Mouse (Mus musculus) gastrocnemius, adult 2 months (tissue): ENCODE data around the gene Tnfrsf14. TPM values are rescaled to one million over a fixed set of nuclear protein-coding genes. Genes with fewer than 3 reads are reported as not detected.

ENCODE experiments used
- DNase-seq: peaks from one replicate; pipeline ENCODE4 v3.0.0; 2022
- H3K27ac ChIP-seq: fragments of 200-600 bp; 2 replicates; pipeline ENCODE4 v1.8.1; 2022; ENCODE audit warnings: mild to moderate bottlenecking
- H3K4me3 ChIP-seq: fragments of 200-600 bp; 2 replicates; pipeline ENCODE4 v1.8.1; 2022; ENCODE audit warnings: mild to moderate bottlenecking, moderate library complexity
- CTCF ChIP-seq: fragments of 200-600 bp; IDR thresholded peaks from 2 replicates; pipeline ENCODE4 v1.8.1; 2022; ENCODE audit warnings: antibody characterized with exemption, mild to moderate bottlenecking, moderate library complexity
- intact Hi-C: fragments of 180-260 bp; cut with DNase I; formaldehyde crosslinking; loops from one replicate; pipeline ENCODE4 v1.15.1; 2025
- total RNA-seq, 2 experiments: library from RNA; stranded (reverse); gene quantifications; 2 replicates each; pipeline ENCODE4 v1.2.3; 2021

The Tnfrsf14 gene
- total RNA-seq, 2 experiments from 2014 or later: 1.1 to 2.5 TPM

DNA sequence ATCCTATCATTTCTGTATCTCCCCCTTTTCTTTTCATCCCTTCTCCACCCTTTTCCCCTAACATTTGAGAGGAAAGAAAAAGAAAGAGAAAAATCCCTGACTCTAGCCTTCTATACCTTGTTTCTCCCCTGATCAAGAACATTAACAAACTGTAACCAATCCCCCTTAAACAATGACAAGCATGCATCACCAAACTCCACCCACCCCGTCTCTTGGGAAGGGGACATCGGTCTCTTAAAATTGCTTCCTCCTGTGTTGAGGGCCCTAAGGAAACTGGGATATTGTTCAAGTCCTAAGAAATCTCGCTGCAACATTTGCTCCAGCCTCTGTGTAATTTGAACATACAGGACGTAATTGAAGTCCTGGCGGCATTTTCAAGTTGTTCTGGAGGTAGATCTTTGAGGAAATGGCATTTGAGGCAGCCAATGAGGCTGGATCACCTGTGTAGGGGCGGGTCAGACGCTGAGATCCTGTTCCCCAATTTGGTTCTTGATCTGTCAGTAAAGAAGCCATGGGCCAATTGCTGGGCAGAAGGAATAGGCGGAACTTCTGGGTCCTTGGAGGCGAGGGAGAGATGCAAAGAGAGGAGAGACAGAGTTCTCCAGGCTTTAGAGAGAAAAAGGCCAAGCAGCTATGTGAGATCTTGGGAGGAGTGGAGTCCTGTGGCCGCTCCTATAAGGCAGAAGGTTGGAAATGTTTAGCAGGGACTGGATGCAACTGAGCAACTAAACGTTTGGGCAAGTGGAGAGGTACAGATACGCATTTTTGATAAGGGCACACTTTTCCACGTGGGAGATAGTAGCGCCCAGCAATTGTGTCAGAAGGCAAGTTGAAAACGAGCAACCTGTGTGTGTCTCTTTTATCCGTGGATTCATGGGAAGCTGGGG is 23.9 kb downstream of the Tnfrsf14 start:
- intact Hi-C loops: no loop called here
- DNase-seq: peak; percentile 65
- H3K27ac ChIP-seq: no peak overlapping the region
- no peak for TF ChIP-seq CTCF
- H3K4me3 ChIP-seq: peak overlapping the region; percentile 46

DNA sequence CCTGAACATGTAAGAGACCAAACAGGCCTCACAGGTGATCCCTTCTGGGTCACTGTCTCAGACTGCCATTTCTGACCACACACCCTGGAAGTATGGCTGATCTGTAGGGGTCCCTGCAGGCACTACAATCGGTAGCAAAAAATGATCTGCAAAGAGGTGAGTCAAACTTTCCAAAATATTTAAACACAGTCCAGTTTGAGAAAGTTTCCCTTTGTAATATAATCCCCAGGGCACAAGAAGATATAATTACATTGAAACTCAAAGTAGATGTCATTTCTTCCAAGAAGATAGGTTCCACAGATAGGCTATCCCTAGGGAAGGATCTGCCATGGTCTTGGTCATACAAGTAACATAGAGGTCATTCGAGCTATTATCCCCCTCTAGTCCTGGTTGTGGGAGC is 26.0 kb downstream of the Tnfrsf14 start:
- DNase-seq: no peak
- no peak for TF ChIP-seq CTCF
- Histone ChIP-seq H3K4me3 (no peak overlapping the region), H3K27ac (no peak overlapping the region)
- intact Hi-C loops: no loop called here

DNA sequence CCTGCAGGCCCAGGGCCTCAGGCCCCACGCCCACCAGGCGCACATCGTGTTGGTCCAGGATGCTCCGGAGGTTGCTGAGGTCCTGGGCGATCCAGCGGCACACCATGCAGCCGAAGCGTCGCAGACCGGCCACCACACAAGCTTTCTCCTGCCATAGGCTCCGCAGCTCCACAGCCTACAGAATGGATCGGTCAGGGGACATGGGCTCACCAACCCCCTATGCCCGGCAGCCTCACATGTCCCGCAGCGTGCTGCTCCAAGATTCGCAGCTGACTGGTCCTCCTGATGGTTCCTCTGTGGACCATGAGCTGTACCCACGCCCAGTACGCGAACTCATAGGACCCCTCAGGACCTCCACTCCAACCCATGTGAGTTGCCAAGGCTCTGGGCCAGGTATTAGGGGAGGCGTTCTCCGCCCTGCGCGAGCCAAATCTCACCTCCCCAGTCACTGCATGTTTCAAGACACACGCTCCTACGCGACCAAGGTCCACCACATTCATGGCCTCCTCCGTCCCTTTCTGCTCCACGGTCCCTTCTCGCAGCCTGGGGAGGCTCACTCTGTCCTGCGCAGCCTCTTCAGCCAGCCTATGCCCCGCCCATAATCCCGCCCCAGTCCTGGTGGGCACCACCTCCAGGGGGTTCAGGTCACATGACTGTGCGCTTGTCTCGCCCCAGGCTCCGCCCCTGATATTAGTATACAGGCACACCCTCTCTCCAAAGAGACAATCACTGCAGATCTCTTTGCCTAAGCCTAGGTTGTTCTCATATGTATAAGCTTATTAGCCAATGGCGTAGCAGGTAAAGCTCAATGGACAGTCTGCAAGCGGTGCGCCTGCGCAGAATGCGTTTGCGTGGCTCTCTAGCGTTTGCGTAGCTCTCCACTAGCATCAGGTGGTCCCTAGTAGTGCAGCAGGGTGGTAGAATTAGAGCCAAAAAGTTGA is 29.6 kb downstream of the Tnfrsf14 start, which contains the start of gene Fam213b:
Gene Fam213b, minus strand, starts transcription at position 630 of the 941 bp plus-strand sequence.
- intact Hi-C loops: no loop called here
- peak within 1 kb of the TSS; percentile 90 for H3K27ac ChIP-seq
- peak within 1 kb of the TSS; percentile 83 for H3K4me3 ChIP-seq
- no peak for TF ChIP-seq CTCF
- peak; percentile 90 for DNase-seq

DNA sequence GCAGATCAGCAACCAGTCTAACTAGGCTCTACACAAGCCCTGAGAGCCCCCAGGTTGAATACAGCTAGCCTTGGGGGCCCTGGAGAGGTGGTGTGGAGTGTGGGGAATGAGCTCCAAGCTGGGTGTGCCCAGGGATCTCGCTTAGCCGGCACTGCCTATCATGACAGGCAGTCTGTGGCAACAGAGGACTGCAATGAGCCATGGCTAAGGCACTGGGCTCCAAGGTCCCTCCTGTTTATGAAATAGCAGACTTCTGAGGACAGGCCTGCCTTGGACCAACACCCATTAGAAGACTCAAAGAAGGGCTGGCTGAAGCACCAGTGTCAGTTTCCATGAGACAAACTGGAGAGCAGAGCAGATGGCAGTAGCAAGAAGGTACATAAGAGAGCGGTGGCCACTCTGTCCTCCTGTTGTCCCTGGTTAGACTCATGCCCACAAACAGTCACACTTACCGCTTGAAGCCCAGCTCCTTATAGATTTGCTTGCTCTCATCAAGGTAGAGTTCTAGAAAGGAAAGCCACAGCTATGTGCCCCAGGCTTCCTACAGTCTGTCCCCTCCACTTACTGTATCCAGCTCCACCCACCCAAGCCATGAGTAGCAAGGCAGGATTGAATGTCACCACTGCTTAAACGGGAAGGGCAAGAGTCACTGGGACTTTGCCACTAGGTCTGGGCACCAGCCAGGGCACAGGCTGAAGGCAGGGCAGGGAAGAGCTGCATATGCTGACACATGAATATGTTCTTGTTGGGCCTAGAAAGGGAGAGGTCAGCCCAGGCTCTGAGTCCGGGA is 30.5 kb downstream of the Tnfrsf14 start:
- DNase-seq: peak; percentile 90
- H3K4me3 ChIP-seq: peak overlapping the region; percentile 83
- peak overlapping the region; percentile 90 for H3K27ac ChIP-seq
- no peak for TF ChIP-seq CTCF
- intact Hi-C loops: no loop called here

DNA sequence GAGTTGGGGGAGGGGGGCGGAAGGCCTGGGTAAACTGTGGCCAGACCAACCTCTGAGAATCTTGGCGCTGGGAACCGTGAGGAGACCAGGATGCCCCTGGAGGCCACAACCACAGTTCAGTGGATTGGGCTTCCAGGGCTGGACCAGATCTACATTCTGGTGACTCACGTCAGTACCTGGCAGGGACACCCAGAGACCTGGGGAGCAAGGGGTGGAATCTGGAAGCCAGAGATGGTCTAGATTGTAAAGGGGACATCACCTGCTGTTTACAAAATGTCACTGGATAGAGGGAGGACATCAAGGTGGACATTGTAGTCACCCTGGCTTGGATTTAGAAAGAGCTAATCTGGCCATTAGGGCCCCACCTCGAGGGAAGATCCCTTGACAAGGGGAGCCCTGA is 32.8 kb downstream of the Tnfrsf14 start:
- no peak for TF ChIP-seq CTCF
- intact Hi-C loops: no loop called here
- no peak for DNase-seq
- no peak overlapping the region for H3K4me3 ChIP-seq
- no peak overlapping the region for H3K27ac ChIP-seq

DNA sequence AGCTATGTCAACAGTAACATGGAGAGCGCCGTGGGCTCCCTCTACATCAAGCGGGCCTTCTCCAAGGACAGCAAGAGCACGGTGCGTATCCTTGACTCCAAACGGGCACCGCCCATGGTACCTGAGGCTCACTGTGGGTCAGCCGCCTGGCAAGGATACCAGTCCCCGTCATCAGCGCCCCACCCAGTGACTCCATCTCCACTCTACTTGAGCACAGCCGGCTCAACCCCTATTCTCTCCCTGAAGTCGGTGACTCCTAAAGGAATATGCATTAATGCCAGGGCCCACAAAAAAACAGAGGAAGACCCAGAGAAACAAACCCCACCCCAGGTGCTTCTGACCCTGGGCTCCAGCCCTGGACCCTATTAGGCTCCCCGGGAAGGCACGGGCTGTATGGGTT is 37.5 kb downstream of the Tnfrsf14 start:
- TF ChIP-seq CTCF: no peak
- no peak for DNase-seq
- intact Hi-C loops: no loop called here
- no peak overlapping the region for H3K4me3 ChIP-seq
- no peak overlapping the region for H3K27ac ChIP-seq

DNA sequence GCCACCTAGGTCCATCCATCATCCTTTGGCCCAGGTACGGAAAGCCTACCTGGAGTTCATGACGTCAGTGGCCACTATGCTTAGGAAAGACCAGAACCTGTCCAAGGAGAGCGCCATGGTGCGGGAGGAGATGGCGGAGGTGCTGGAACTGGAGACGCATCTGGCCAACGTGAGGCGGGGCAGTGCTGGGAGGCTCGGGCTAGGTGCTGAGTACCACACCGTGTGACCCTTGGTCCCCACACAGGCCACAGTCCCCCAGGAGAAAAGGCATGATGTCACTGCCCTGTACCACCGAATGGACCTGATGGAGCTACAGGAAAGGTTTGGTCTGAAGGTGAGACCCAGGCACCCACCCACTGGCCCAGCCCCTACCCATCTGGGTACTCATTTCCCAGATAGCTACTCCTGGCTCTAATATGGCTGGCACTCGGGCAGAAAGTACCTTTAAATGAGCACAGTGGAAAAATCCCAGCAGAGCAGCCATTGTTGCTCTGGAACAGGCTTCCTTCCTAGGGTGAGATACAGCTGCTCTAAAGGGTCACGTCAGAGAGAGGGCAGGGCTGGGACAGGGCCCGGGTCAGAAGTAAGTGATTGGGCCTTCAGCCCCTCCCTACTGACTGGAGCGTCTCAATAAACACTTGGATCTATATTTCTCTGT is 40.6 kb downstream of the Tnfrsf14 start:
- H3K4me3 ChIP-seq: no peak overlapping the region
- TF ChIP-seq CTCF: no peak
- DNase-seq: no peak
- intact Hi-C loops: no loop called here
- no peak overlapping the region for H3K27ac ChIP-seq

DNA sequence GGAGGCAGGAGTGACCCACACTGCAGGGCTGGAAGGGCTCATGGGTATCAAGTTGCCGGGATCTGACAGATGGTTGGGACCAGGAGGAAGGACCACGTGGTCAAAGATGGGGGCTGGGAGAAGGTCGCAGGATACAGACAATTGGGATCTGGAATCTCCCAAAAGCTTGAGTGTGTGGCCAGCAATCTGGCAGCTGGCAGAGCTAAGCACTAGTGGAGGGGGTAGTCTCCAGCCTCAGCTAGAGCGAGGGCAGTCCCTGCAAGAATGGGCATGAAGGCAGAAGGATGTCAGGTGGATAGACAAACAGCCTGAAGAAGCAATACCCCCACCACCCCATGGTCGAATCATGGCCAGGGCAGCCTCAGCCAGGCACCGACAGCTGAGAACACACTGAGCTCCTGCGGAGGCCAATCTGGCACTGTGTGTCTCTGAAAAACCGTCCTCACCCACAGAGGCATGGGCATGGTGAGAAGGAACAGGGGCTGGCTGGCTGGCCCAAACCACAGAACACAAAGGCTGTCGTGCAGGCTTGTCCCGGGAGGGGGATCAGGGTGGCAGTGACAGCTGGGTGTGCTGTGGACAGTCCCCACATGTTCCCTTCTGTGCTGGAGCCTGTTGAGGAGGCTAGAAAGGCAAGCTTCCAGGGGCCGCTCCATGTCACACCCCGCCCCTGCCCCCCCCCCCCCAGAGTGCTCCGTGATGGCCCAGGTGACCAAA is 41.3 kb downstream of the Tnfrsf14 start:
- no peak overlapping the region for H3K4me3 ChIP-seq
- no peak for TF ChIP-seq CTCF
- no peak overlapping the region for H3K27ac ChIP-seq
- DNase-seq: no peak
- intact Hi-C loops: no loop called here

DNA sequence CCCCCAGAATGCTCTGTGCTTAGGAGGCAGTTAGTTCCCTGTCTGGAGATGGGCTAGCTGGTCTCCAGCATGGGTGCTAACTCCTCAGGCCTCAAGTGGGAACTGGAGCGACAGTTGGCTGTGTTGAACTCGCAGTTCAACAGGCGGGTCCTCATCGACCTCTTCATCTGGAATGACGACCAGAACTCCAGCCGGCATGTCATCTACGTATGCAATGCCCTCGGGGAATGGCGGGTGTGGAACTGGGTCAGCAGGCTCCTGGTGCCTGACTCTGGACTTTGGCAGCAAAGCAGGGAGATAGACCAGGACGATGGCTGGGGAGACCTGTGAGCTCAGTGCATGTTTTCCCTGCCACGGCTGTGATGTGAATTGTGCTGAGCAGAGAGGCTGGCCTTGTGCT is 42.9 kb downstream of the Tnfrsf14 start:
- no peak overlapping the region for H3K4me3 ChIP-seq
- no peak for DNase-seq
- H3K27ac ChIP-seq: no peak overlapping the region
- no peak for TF ChIP-seq CTCF
- intact Hi-C loops: no loop called here

DNA sequence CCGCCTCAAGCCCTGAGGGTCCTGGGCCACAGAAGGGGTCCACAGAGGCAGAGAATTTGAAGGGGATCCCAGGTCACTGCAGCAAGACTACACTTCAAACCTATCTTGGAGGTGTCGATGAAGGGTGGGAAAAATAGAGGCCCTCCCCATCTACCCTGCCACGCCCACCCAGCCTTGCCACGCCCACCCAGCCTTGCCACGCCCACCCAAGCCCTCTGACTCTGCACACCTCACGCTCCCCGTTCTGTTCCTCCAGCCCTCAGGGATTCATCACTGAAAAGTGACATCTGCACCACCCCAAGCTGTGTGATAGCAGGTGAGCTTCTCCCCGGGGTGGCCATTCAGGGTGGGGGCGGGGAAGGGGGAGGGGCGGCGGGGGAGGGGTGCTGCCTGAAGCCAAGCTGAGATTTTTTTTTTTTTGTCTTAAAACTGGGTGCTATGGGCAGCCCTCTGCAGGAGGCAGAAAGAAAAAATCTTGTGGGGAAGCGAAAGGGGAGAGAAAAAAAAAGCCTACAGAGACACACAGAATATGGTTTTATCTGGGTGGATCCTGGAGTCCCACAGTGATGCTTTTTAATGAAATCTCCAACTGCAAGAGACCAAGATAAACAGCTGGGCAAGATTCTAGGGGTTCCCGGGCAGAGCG is 46.2 kb downstream of the Tnfrsf14 start:
- intact Hi-C loops: no loop called here
- Histone ChIP-seq H3K4me3 (no peak overlapping the region), H3K27ac (no peak overlapping the region)
- TF ChIP-seq CTCF: no peak
- no peak for DNase-seq

DNA sequence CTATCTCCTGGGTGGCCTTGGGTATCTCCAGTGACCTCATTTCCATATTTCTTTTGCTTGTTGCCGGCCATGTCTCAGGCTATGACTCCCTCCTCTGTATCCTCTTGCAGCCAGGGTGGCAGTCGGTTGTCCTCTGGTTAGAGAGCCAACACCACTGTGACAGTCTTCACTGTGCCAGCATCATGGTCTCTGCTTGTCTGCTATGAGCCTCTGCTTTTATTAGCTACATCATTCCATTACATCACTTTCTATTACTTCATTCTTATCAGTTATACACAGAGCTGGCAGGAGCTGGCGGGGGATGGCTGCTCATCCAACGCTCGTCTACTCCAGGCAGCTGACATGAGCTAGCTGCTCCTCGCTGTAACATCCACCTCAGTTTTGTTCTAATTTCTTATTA is 47.6 kb downstream of the Tnfrsf14 start:
- intact Hi-C loops: no loop called here
- TF ChIP-seq CTCF: no peak
- H3K27ac ChIP-seq: no peak overlapping the region
- DNase-seq: no peak
- H3K4me3 ChIP-seq: no peak overlapping the region
